Mouse (Mus musculus) left cerebral cortex, adult 11 months (tissue): ENCODE measurements around the gene Gk5.
"Not testable (repeated sequence)": the region's sequence is repeated elsewhere in the genome, so short reads cannot be mapped to it uniquely, and the experiment has no call there.

Source experiments
- DNase-seq: peaks from one replicate; pipeline ENCODE4 v3.0.0; 2022; ENCODE audit warnings: low spot score

Gk5 gene

GRCm38 (mm10) chr9:96118861-96119772 lies at the start of gene Gk5:
TSS of gene Gk5 (plus strand) at chr9:96119362.
- DNase-seq: peak; percentile 89

DNA sequence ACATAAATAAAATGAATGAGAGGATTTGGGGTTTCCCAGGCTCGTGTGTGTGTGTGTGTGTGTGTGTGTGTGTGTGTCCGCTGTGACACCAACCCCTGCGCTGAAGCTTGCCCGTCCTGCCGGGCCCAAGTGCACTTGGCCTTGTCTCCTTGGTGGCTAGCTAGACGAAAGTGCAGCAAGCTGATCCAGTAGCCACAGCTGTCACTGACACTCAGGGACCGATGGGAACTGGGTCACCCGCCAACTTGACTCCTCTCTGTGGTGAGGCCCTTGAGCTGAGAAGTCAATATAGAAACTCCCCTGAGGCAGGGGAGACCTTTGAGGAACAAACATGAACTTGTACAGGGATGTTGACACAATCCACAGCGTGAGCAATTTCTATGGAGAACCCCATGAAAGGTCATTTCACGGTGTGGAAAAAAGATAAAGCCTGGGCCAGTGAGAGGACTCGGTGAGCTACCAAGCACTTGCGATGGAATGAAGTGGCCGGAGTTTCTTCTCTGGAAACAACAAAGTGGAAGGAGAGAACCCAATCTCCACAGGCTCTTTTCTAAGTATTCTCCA lies 40.3 kb upstream of the Gk5 start:
- DNase-seq: no peak

- no peak for DNase-seq
Measured at GRCm38 (mm10) chr9:96085293-96085692, 33.9 kb upstream of the Gk5 start.

DNA sequence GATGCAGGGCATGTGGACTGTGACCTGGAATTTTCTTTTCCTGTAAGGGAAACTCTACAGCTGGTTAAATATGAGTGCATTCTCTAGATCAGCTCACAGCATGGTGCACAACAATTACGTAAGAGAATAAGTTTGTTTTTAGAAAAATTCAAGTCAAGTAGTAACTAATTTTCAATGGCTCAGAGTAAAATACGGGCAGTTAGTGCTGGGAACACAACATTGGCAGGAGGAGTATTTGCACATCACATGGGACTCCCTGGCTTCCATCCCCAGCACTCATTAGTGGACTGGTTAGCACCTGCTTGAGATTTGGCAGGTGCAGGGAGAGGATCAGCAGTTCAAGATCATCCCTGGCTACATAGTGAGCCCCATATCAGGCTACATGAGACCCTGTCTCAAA lies 31.5 kb upstream of the Gk5 start:
- no peak for DNase-seq

DNA sequence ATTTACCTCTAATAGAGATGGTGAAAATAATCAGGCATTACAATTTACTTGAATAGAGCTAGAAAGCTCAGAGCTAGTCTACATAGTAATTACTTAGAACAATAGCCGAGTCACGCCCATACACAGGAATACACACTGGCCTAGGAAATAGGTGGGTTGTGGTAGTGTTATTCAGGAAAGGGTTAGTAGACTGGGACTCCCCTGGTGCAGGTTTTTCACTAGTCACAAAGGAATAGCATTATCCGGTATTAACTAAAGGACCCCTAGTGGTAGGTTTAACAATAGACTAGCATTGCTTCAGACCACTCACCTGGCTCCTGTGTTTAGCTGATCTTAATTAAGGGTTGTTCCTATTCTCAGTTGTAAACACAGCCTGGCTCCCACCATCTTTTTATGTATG lies 30.7 kb upstream of the Gk5 start:
- not testable (repeated sequence) for DNase-seq

- not testable (repeated sequence) for DNase-seq
Measured at GRCm38 (mm10) chr9:96092637-96093036, 26.5 kb upstream of the Gk5 start.

GRCm38 (mm10) chr9:96093221-96093620 lies 25.9 kb upstream of the Gk5 start:
- DNase-seq: no peak

GRCm38 (mm10) chr9:96094341-96094740 lies 24.8 kb upstream of the Gk5 start:
- DNase-seq: no peak

GRCm38 (mm10) chr9:96095192-96095591 lies 24.0 kb upstream of the Gk5 start:
- no peak for DNase-seq

DNA sequence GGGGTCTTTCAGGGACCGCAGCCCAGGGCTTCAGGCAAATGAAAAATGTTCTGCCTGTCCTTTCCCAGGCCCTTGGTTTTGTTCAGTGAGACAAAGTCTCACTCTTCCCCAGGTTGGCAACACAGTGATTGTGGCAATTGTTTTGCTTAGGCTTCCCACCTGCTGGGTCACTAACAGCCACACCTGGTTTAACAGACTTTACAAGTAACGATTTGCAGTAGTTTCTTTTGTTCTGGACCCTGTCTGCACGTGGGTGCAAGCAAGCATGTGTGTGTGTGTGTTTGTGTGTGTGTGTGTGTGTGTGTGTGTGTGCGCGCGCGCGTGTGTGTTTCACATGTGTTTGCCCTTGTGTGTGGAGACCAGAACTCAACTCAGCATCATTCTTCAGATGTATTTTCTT lies 16.3 kb upstream of the Gk5 start:
- no peak for DNase-seq

GRCm38 (mm10) chr9:96112879-96113361 lies 6.2 kb upstream of the Gk5 start:
- DNase-seq: no peak

DNA sequence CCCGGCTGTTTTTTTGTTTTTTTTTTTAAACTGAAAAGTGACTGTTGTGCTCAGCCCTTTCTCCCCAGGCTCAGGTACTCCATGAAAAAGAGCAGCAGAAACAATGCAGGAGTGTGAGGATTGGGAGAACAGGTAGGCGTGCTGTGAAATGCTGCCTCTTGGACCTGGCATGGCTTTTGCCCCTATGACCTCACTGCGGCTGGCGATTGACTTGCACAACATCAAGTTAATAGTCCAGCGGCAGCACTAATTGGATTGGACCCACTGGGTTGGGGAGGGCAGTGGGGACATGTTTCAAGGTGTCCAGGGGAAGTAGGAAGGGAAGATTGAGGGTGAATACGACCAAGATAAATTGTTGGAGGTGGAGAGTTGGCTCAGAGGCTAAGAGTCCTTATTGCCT lies 2.4 kb upstream of the Gk5 start:
- no peak for DNase-seq

- no peak for DNase-seq
Measured at GRCm38 (mm10) chr9:96118216-96118615, 946 bp upstream of the Gk5 start.

DNA sequence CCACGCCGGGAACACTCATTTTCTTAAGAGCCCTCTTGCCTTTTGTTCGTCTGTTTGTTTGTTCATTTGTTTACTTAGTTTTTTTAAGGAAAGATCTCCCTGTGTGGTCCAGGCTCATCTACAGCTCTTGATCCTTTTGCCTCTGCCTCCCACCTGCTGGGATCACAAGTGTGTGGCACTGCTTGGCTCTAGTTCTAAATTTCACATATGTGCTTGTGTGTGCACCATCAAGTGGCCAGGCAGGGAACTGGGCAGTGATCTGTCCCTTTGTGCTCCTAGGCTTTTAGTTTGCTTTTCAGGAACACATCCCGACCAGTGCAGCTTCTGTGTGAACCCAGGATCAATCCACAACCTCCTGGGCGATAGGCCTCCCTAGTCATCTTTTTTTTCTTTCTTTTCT lies 8.8 kb downstream of the Gk5 start:
- no peak for DNase-seq

- DNase-seq: no peak
Measured at GRCm38 (mm10) chr9:96132956-96133603, 13.9 kb downstream of the Gk5 start.

DNA sequence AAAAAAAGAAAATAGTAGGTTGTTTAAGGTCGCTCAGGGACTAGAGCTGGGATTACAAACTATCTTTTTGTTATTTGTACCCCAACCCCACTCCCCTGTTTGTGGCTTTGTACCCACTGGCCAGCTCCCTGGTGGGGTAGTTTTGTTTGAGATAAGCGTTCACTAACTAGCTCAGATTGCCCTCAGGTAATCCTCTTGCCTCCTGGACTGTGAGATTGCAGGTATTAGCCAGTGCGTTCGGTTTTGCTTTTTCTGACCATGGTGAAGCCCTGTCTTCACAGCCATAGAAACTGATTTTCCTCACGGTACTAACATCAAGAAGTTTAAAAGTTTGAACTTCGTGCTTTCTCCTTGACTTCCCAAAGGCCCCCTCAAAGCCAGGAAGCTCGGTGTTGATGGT lies 15.3 kb downstream of the Gk5 start:
- DNase-seq: no peak

DNA sequence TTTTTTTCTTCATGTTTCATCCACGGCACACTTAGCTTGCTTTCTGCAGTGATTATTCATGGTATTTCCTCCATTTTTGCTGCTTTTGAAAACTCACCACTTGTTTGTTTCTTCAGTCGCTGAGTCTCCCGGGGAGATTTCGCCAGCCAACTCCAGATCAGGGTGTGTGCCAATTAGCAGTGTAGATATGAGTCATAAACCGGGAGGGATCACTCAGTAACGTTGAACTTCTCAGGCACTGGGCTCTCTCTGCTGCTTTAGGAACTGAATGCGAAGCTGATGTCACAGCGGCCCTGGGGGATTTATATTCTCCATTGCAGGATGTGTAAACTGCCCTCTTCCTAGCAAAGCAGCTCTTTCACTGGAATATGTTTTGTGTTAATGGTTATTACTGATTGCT lies 15.8 kb downstream of the Gk5 start:
- peak; percentile 22 for DNase-seq

GRCm38 (mm10) chr9:96135461-96135860 lies 16.3 kb downstream of the Gk5 start:
- no peak for DNase-seq

DNA sequence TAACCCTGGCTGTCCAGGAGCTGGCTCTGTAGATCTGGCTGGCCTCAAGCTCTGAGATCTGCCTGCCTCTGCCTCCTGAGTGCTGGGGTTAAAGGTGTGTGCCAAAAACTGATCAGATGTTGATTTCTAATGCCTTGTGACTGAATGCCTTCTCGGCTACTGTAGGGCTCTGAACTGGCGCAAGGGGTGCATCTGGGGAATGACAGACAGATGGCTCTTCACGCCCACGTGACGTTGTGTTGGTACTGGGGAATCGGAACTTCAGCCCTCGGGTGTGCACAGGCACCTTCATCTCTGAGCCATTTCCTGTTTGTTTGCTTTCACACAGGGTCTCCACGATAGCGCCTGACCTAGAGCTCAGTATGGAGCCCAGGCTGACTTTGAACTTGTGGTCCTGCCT lies 19.8 kb downstream of the Gk5 start:
- DNase-seq: no peak

DNA sequence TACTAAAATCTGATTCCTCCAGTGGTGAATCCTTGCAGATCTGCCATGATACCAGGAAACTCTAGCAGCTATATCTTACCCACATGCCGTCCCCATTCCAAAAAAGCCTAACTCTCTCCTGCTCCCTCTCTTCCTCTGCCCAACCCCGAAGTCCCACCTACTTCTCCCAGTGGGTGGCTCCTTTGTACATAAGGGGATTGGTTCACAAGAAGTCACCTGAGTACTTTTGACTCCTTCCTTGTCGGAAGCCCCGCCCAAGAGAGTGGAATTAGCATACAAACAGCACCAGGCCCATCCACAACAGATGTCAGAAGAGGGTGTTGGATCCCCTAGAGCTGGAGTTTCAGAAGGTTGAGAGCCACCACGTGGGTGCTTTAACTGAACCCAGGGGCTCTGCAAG lies 20.7 kb downstream of the Gk5 start:
- no peak for DNase-seq

GRCm38 (mm10) chr9:96140931-96141330 lies 21.8 kb downstream of the Gk5 start:
- no peak for DNase-seq

GRCm38 (mm10) chr9:96142499-96142898 lies 23.3 kb downstream of the Gk5 start:
- no peak for DNase-seq

DNA sequence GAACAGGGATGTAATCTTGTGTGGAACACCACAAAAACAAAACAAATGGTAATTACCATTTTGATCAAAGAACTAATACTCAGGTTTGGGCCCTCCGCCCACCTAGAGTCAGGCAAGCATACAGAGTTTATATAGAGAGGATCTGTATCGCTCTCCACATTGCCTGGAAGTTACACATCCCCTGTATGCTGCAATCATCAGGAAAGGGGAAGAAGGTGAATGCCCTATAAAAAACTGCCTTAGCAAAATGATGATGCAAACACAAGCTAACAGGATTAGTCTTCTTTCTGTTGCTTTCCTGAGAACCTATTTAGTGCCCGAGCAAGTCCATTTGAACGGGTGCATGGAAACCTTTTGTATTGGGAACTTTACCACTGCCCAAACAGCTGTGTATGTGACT lies 24.5 kb downstream of the Gk5 start:
- DNase-seq: no peak
